Mouse (Mus musculus) myocyte (in vitro differentiated cells): ENCODE results near the gene Gadd45b. TPM values are rescaled to one million over a fixed set of nuclear protein-coding genes. Genes with fewer than 3 reads are reported as not detected.

Experiments used
- H3K27me3 ChIP-seq: one replicate; pipeline ENCODE4 v1.6.1; 2011; ENCODE audit not compliant: control insufficient read depth, insufficient read depth, insufficient read length
- H3K36me3 ChIP-seq: one replicate; pipeline ENCODE4 v1.6.1; 2011; ENCODE audit not compliant: control insufficient read depth, insufficient read depth
- H3K4me2 ChIP-seq: one replicate; pipeline ENCODE4 v1.6.1; 2011; ENCODE audit warnings: low read depth, control low read depth
- H3K4me3 ChIP-seq: one replicate; pipeline ENCODE4 v1.5.1; 2011; ENCODE audit warnings: mild to moderate bottlenecking, control low read depth, moderate library complexity
- H3K79me2 ChIP-seq: one replicate; pipeline ENCODE4 v1.6.1; 2011; ENCODE audit not compliant: control insufficient read depth, insufficient read depth
- H3ac ChIP-seq: one replicate; pipeline ENCODE4 v1.6.1; 2011; ENCODE audit not compliant: control insufficient read depth, insufficient read length
- CEBPB ChIP-seq: IDR thresholded peaks from 2 replicates; pipeline ENCODE4 v1.6.1; 2011; ENCODE audit warnings: mild to moderate bottlenecking, moderate library complexity; ENCODE audit not compliant: poor library complexity, insufficient read depth, severe bottlenecking
- E2F4 ChIP-seq: IDR thresholded peaks from one replicate; pipeline ENCODE4 v1.6.1; 2011; ENCODE audit warnings: mild to moderate bottlenecking, control low read depth, moderate library complexity; ENCODE audit not compliant: insufficient read depth
- MAX ChIP-seq: IDR thresholded peaks from one replicate; pipeline ENCODE4 v1.6.1; 2011; ENCODE audit warnings: low read depth, mild to moderate bottlenecking, control low read depth
- MYOD1 ChIP-seq, 3 experiments: IDR thresholded peaks; one replicate each; pipeline ENCODE4 v1.6.1; 2011; ENCODE audit warnings: control low read depth in 2 of 3, low read depth in 2 of 3, mild to moderate bottlenecking in 2 of 3, moderate library complexity in 1 of 3; ENCODE audit not compliant: insufficient read length in 2 of 3, control insufficient read depth in 1 of 3
- MYOG ChIP-seq, 3 experiments: IDR thresholded peaks; one replicate each; pipeline ENCODE4 v1.6.1; 2011; ENCODE audit warnings: control low read depth in 2 of 3, low read depth in 2 of 3, mild to moderate bottlenecking in 2 of 3; ENCODE audit not compliant: insufficient read length in 2 of 3, control insufficient read depth in 1 of 3, insufficient read depth in 1 of 3
- POLR2A ChIP-seq: IDR thresholded peaks from one replicate; pipeline ENCODE4 v1.6.1; 2011; ENCODE audit warnings: low read depth, mild to moderate bottlenecking, control low read depth, moderate library complexity; ENCODE audit not compliant: insufficient read length
- POLR2AphosphoS2 ChIP-seq: IDR thresholded peaks from one replicate; pipeline ENCODE4 v1.6.1; 2011; ENCODE audit warnings: low read depth, control low read depth; ENCODE audit not compliant: insufficient read length
- REST ChIP-seq: IDR thresholded peaks from one replicate; pipeline ENCODE4 v1.6.1; 2011; ENCODE audit warnings: mild to moderate bottlenecking, control low read depth, moderate library complexity; ENCODE audit not compliant: insufficient read depth, insufficient read length
- SRF ChIP-seq: IDR thresholded peaks from one replicate; pipeline ENCODE4 v1.6.1; 2011; ENCODE audit warnings: low read depth; ENCODE audit not compliant: control insufficient read depth, insufficient read length
- TCF12 ChIP-seq: IDR thresholded peaks from one replicate; pipeline ENCODE4 v1.6.1; 2011; ENCODE audit warnings: mild to moderate bottlenecking, control low read depth; ENCODE audit not compliant: poor library complexity, insufficient read depth, severe bottlenecking
- TCF3 ChIP-seq: IDR thresholded peaks from one replicate; pipeline ENCODE4 v1.6.1; 2011; ENCODE audit warnings: low read depth, control low read depth; ENCODE audit not compliant: insufficient read length
- USF1 ChIP-seq: IDR thresholded peaks from one replicate; pipeline ENCODE4 v1.6.1; 2011; ENCODE audit warnings: low read depth, mild to moderate bottlenecking, control low read depth, moderate library complexity
- polyA plus RNA-seq: library from polyadenylated mRNA; unstranded; fragments of >200 nt; fragmentation: generic; extraction: Trizol; gene quantifications from one replicate; pipeline ENCODE4 v1.2.1, GENCODE M21; 2012; ENCODE audit warnings: missing spikeins

Gene Gadd45b
- polyA plus RNA-seq, 1 experiment: 52.2 TPM

- Histone ChIP-seq H3K36me3 (no peaks in the 10 kb centered on the region), H3K4me3 (no peak overlapping the region), H3K27me3 (no peaks in the 10 kb centered on the region), H3K4me2 (no peak overlapping the region), H3ac (no peak overlapping the region), H3K79me2 (no peaks in the 10 kb centered on the region)
- TF ChIP-seq MYOD1 (IDR thresholded peaks at IDR 0.05; ENCODE audit: control insufficient read depth in 1 of 3, insufficient read length in 2 of 3, low read depth in 2 of 3) (peak in 1 of 3 experiments; percentile 26), MYOG (IDR thresholded peaks at IDR 0.05; ENCODE audit: control insufficient read depth in 1 of 3, insufficient read depth in 1 of 3, insufficient read length in 2 of 3, low read depth in 2 of 3) (peak in 1 of 3 experiments; percentile 59), TCF3 (no peak)
Observed at GRCm38 (mm10) chr10:80969298-80969697, 39.4 kb downstream of the Gadd45b start.

GRCm38 (mm10) chr10:80970159-80970558, 40.3 kb downstream of the Gadd45b start:
- Histone ChIP-seq H3K4me2 (no peak overlapping the region), H3ac (no peak overlapping the region), H3K4me3 (no peak overlapping the region), H3K36me3 (no peaks in the 10 kb centered on the region), H3K79me2 (no peaks in the 10 kb centered on the region), H3K27me3 (no peaks in the 10 kb centered on the region)
- no peak for TF ChIP-seq REST
- TF ChIP-seq CEBPB: no peak
- TF ChIP-seq SRF: no peak
- TF ChIP-seq MYOG (IDR thresholded peaks at IDR 0.05; ENCODE audit: control insufficient read depth in 1 of 3, insufficient read depth in 1 of 3, insufficient read length in 2 of 3, low read depth in 2 of 3): no peak
- TF ChIP-seq USF1: no peak
- no peak for TF ChIP-seq MAX
- TF ChIP-seq E2F4: no peak
- TF ChIP-seq TCF12: no peak

- Histone ChIP-seq H3K27me3 (no peaks in the 10 kb centered on the region), H3K79me2 (no peaks in the 10 kb centered on the region), H3K4me3 (no peak overlapping the region), H3ac (no peak overlapping the region), H3K36me3 (no peaks in the 10 kb centered on the region), H3K4me2 (no peak overlapping the region)
- no peak for TF ChIP-seq POLR2A
- TF ChIP-seq E2F4: no peak
Observed at GRCm38 (mm10) chr10:80971533-80971932, 41.7 kb downstream of the Gadd45b start.

- H3K27me3 ChIP-seq: no peaks in the 10 kb centered on the region
- TF ChIP-seq TCF3: no peak
- no peak for TF ChIP-seq SRF
- TF ChIP-seq MYOD1 (IDR thresholded peaks at IDR 0.05; ENCODE audit: control insufficient read depth in 1 of 3, insufficient read length in 2 of 3, low read depth in 2 of 3): no peak
- TF ChIP-seq TCF12: no peak
- TF ChIP-seq E2F4: no peak
- no peak for TF ChIP-seq REST
- H3K4me2 ChIP-seq: no peak overlapping the region
- no peaks in the 10 kb centered on the region for H3K79me2 ChIP-seq
- H3K4me3 ChIP-seq: no peak overlapping the region
- no peak overlapping the region for H3ac ChIP-seq
- H3K36me3 ChIP-seq: no peaks in the 10 kb centered on the region
Observed at GRCm38 (mm10) chr10:80972071-80972987, 42.5 kb downstream of the Gadd45b start.

GRCm38 (mm10) chr10:80973722-80974121, 43.8 kb downstream of the Gadd45b start:
- Histone ChIP-seq H3K36me3 (no peaks in the 10 kb centered on the region), H3ac (no peak overlapping the region), H3K4me3 (no peak overlapping the region), H3K27me3 (no peaks in the 10 kb centered on the region), H3K79me2 (no peaks in the 10 kb centered on the region), H3K4me2 (no peak overlapping the region)
- no peak for TF ChIP-seq MYOG (IDR thresholded peaks at IDR 0.05; ENCODE audit: control insufficient read depth in 1 of 3, insufficient read depth in 1 of 3, insufficient read length in 2 of 3, low read depth in 2 of 3)
- no peak for TF ChIP-seq REST
- no peak for TF ChIP-seq CEBPB
- TF ChIP-seq POLR2A: no peak
- no peak for TF ChIP-seq MYOD1 (IDR thresholded peaks at IDR 0.05; ENCODE audit: control insufficient read depth in 1 of 3, insufficient read length in 2 of 3, low read depth in 2 of 3)
- no peak for TF ChIP-seq USF1
- TF ChIP-seq TCF3: no peak
- TF ChIP-seq SRF: no peak
- TF ChIP-seq TCF12: no peak
- TF ChIP-seq E2F4: no peak
- no peak for TF ChIP-seq MAX
- TF ChIP-seq POLR2AphosphoS2: no peak

GRCm38 (mm10) chr10:80975478-80975877, 45.6 kb downstream of the Gadd45b start:
- Histone ChIP-seq H3K36me3 (no peaks in the 10 kb centered on the region), H3K4me2 (no peak overlapping the region), H3K27me3 (no peaks in the 10 kb centered on the region), H3K79me2 (no peaks in the 10 kb centered on the region), H3ac (no peak overlapping the region), H3K4me3 (no peak overlapping the region)
- TF ChIP-seq TCF12 (no peak), USF1 (no peak), REST (no peak), CEBPB (no peak), POLR2A (no peak), SRF (no peak), MYOD1 (IDR thresholded peaks at IDR 0.05; ENCODE audit: control insufficient read depth in 1 of 3, insufficient read length in 2 of 3, low read depth in 2 of 3) (no peak), MYOG (IDR thresholded peaks at IDR 0.05; ENCODE audit: control insufficient read depth in 1 of 3, insufficient read depth in 1 of 3, insufficient read length in 2 of 3, low read depth in 2 of 3) (no peak), E2F4 (no peak), POLR2AphosphoS2 (no peak), TCF3 (no peak), MAX (no peak)
